Mouse (Mus musculus) right cerebral cortex, postnatal 14 days (tissue): ENCODE measurements around the gene Fmod.

Source experiments
- DNase-seq: peaks from one replicate; pipeline ENCODE4 v3.0.0; 2022

Fmod gene

DNA sequence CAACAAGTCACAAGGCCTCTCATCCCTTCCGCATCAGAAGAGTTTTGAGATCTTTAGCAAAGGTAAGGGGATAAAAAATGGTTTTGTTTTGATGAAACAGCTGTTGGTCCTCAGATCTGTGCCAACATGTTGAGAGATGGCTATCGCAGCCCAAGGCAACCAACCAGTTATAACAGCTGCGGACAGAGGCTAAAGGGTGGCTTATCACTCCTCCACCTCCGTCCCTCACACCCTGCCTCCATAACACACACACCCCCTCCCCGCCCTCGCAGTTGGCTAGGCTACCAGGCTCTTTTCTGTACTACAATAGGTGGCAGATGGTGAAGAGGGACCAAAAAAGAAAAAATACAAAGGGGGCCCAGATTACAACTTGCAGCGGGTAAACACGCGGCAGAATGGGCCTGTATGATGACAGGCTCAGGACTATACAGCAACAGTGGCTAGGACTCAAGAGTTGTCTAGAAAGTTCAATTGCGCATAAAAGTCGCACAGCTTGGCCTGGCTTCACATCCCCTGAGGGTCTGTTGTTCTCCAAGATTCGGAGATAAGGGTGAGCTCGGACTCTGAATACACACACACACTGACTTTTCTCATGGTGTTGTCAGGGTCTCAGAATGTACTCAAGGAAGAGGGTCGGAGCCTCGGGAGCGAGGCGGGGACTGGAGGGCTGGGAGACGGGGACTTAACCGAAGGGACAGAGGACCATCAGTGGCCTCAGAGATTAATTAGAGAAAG, 41.2 kb downstream of the Fmod start:
- DNase-seq = no peak

- DNase-seq = peak; percentile 96
Measured at GRCm38 (mm10) chr1:134078802-134079476, 41.9 kb downstream of the Fmod start, which contains the start of gene Btg2. Btg2 (minus strand) TSS chr1:134079120.

- peak; percentile 54 for DNase-seq
Measured at GRCm38 (mm10) chr1:134079477-134080163, 42.6 kb downstream of the Fmod start.

DNA sequence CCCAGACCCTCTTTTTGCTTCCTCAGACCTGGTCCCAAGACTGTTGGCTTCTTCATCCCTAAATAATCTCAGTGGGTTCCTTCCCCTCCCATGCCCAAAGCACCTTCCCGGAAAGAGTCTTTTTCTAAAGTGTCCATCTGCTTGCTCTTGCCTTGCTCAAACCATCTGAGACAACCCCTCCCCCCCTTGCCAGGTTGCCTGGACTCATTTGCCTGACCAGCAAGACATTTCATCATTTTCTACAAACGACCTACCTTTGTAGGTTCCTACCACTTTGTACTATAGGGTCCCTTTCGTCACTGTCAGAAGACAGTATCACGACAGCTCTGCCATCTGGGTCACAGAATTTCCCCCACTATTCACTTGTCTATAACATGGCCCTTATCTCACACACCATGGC, 43.4 kb downstream of the Fmod start:
- DNase-seq = no peak

DNA sequence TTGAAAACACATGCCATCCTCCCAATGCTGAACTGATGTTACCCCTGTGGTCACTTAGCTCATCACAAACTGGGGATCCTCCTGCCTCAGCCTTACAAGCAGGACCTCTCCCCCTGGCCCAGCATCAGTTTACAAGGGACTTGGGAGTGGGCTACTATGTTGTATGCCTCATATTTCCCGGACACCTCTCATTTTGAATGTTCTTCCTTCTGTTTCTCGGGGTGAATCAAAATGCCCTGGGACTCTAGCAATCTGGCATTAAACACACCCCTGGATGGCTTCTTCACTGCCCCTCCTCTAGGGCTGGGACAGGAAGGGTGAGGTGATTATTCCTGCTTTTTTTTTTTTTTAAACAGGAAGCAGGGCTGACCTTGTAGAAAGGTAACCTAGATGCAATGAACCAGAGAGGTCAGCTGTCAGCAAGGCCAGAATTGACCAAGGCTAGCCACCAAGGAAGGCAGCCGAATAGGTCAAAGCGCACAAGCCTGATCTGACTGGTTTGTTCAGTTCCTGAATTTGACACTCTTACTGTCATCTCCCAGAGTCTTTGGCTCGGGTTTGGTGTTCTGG, 43.9 kb downstream of the Fmod start:
- no peak for DNase-seq

DNA sequence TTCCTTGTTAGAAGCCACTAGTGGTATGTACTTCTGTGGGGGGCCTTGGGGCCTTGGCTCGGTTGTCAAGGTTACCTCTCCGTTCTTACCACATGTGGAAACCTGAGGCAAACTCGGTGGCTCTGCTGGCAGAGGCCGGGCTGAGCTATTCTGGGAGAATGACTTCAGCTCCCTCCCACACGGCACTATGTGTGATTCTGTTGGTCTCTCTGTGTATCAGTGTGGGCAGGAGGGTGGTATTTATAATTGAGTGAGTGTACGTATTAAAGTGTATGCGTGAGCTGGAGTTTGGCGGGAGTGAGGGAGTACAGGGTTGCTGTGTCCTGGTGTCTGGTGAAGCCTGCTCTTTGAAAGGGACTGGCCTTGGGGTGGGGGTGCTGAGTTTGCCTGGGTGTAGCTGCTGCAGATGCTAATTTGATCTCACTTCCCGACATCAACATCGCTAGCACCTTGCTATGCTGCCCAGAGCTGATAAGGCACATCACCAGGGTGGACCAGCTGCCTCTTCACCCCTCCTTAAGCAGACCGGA, 46.0 kb downstream of the Fmod start:
- DNase-seq = peak; percentile 73

- no peak for DNase-seq
Measured at GRCm38 (mm10) chr1:134083676-134084075, 46.6 kb downstream of the Fmod start.

DNA sequence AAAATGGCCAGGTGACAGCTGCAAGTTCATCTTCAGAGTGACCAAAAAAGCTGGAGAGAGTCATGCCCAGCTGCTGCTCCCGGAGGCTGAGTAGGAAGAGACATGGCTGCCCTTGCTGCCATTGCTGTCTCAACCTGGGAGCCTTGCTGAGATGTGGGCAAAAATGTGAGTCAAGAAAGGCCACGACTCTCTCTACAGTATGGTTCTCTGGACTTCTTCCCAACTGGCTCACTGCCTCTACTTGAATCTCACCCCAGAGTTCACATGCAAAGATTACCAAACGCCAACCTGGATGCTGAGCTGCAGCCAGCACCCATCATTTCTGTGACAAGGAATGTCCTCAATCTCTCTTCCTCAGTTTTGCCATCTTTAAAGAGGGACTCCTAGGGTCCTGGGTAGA, 47.1 kb downstream of the Fmod start:
- DNase-seq = no peak

- no peak for DNase-seq
Measured at GRCm38 (mm10) chr1:134086017-134086416, 49.0 kb downstream of the Fmod start.

- DNase-seq = no peak
Measured at GRCm38 (mm10) chr1:134086811-134087398, 49.9 kb downstream of the Fmod start.

DNA sequence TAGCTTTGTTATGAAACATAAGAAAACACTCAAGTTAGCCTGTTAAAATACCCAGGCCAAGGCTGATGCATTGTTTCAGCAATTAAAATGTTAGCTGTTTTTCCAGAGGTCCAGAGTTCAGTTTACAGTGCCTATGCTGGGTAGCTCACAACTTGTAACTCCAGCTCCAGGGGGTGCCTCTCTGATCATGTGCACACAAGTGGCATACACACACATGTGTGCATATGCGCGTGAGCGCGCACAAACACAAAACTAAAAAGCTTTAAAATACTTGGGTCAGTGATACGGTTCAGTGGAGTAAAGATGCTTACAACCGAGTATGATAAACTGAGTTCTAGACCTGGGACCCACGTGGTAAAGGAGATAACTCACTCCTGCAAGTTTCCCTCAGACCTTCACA, 52.0 kb downstream of the Fmod start:
- no peak for DNase-seq

DNA sequence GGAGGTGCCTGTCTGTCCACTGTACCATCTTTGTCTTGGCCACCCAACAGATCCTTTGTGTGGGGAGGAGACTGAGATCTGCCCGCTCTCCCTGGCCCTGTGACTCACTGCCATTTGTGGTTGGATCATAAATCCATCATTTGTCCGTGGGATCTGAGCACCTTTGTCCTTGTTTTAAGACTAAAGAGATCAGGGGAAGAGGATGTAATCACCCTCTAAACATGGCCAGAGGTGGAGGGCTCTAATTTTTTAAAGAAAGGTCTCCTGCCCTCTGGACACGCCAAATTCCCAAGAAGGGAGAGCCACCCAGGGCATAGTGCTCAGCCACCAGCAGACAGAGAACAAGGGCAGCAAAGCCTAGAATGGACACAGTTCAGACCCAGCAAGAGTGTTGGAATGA, 54.8 kb downstream of the Fmod start:
- no peak for DNase-seq

DNA sequence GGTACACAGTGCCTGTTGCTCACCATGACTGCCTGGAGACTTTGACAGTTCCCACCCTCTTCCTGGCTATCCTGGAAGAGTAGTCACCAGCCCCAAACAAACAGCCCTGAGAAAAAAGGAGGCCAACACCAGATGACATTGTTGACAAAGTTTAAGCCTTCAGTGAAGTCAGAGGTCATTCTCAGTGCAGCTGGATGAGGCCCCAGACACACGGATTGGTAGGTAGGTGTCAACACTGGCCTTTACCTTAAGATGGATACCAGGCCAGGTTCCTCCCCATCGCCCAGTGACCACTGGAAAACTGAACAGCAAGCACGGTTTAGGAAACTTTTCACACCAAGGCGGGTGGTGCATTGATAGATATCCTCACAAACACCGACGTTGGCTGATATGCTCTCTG, 55.3 kb downstream of the Fmod start:
- DNase-seq = no peak

DNA sequence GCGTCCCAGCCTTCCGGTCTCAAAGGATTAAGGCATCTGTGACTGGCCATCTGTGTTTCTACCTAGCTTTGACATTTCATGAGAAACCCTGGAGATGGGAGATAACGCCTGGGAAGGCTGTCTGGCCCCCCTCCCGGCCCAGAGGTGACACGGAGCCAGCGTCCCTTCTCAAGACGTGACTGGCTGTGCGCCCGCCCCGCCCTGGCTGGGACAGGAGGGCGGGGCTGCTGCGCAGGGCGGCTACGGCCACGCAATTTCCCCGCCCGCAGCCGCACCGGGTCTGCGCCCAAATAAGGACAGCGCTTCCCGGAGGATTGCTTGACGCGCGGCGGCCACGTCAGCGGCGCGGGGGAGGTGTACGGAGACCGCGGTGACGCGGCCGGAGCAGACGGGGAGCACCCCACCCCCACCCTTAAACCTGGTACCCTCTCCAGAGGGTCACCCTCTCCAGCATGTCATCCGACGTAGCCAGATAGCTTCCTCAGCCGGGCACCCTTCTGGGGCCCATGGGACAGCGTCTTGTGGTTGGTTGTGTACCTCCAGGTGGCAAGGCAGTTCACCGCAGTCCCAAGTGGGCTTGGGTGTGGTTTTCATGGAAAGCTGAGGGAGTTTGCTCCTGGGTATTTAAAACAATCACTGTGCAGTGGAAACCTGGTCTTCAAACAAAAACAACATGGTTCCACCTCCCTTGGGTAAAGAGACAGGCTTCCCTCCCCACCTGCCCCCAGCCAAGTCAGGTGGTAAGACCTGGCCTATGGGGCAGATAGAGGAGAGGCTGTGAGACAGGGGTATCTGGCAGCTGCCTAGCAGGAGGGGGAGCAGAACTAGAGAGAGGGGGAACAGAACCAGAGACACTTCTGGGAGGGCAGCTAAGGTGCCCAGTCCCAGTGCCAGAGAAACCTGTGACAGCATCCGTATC, 56.1 kb downstream of the Fmod start:
- DNase-seq = peak; percentile 88

- DNase-seq = no peak
Measured at GRCm38 (mm10) chr1:134093771-134094526, 56.9 kb downstream of the Fmod start.

DNA sequence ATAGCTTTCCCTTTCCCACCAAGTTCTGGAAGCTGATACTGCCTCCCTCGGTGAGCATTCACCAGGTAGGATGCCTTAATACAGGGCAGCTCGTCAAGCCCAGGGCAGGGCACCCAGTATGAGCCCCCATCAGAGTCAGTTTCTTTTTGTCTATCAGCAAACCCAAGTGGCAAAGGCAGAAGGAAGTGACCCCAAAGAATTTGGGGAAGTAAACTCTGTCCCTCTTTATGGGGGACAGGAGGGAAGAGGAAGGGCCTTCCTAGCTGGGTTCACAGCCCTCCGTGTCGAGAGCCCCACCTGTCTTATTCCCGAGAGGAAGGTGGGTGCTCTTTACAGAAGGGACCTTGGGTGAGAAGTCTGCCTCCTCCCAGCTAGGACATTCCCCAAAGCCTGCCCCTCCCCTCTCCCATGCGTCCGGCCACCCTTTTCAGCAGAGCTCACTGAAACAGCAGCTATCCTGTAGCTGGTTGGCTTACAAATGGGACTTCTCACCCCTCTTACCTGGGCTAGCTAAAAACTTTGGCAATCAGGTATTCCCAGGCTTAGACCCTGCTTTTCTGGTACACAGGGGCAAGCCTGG, 58.1 kb downstream of the Fmod start:
- DNase-seq = no peak

DNA sequence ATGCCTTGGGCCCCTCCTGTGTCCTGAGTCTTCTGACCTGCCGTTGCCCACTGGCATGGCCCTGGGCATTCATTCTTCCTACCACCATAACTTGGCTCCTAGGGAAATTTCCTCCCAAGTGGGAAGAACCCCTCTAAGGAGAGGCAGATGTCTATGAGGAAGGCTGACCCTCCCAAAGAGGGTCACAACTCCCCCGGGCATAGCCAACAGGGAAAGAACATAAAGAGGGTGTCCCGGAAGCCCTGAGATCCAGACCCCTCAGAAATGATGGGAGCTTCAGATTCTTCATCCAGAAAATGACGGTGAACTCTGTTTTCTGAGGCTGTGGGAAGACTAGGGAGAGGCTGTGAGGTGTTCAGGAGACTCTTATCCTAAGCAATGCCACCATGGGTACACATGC, 58.7 kb downstream of the Fmod start:
- no peak for DNase-seq

DNA sequence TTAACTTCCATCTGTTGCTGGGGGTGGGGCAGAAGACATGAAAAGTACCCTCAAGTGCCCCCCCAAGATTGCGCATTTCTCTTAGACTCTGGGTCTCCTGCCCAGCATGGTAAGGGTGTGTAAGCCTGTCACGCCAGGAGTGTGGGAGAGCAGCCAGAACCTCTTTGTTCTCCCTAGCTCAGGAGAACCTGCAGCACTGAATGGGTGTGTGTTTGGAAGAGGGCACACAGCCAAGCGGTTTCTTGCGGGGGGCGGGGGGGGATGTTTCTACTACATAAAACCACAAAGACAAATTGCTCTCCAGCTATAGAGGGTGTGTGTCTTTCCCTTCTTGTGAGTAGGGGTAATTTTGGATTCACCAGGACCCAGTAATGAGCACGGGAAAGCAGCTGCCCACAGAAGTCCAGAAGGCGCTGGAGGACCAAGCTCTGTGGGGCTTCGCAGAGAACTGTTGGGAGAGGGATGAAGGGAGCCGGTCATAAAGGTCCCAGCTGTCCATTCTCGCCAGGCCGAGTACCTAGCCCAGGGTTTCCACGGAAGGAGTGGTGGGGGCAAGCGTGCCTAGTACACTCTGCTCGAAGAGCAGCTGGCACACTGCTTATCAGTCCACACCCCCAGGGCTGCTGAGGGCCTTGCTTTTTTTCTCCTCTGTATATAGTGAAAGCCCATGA, 59.3 kb downstream of the Fmod start:
- peak; percentile 45 for DNase-seq

DNA sequence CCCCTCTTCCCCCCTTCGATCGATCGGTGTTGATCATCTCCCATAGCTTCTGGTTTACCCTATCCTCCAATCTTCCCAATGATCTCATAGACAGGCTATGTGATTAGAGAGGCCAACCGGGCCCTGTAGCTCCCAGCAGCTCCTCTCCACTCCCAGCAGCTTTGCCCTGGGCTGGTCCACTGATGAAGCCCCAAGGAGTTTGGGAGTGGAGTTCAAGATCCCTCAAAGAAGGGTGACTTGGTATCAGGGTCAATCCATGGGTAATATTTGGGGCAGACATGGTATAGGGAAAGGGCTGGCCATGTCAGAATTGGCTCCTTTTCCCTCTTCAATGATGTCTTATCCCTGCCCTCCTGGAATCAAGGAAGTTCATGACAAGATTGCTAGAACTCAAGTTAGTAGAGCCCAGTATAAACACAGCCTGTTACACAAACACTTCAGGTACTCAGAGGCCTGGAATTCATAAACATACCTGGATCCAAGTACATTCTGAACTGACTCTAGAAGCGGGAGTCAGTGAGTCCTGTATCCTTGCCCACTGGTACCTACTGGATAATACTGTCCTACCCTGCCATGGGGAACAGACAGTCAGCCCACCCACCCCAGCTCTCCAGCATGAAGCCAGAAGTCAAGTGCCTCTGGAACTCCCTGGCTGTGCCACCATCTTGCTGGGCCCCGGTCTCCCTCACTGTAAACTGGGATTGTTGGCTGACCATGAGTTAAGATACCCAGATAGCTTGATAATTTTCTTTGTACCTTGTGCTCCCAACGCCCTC, 60.2 kb downstream of the Fmod start:
- DNase-seq = no peak
